Mouse (Mus musculus) cerebellum, adult 8-10 months (tissue): ENCODE data around the gene Ercc8.

ENCODE experiments used
- DNase-seq: peaks from one replicate; pipeline ENCODE4 v3.0.0; 2022

Gene Ercc8

GRCm38 (mm10) chr13:108157732-108158464 is 633 bp upstream of the Ercc8 start:
- DNase-seq, result no peak

GRCm38 (mm10) chr13:108159241-108159575 is 677 bp downstream of the Ercc8 start:
- no peak for DNase-seq

GRCm38 (mm10) chr13:108159963-108160362 is 1.4 kb downstream of the Ercc8 start:
- no peak for DNase-seq

GRCm38 (mm10) chr13:108163912-108164311 is 5.4 kb downstream of the Ercc8 start:
- DNase-seq, result peak; percentile 91

- peak; percentile 35 for DNase-seq
Observed at GRCm38 (mm10) chr13:108164621-108165020, 6.1 kb downstream of the Ercc8 start.

- no peak for DNase-seq
Observed at GRCm38 (mm10) chr13:108170002-108170401, 11.5 kb downstream of the Ercc8 start.

GRCm38 (mm10) chr13:108170511-108170910 is 12.0 kb downstream of the Ercc8 start:
- DNase-seq, result peak; percentile 69

GRCm38 (mm10) chr13:108179618-108180017 is 21.1 kb downstream of the Ercc8 start:
- DNase-seq, result no peak

- DNase-seq, result no peak
Observed at GRCm38 (mm10) chr13:108180821-108181220, 22.3 kb downstream of the Ercc8 start.

- DNase-seq, result no peak
Observed at GRCm38 (mm10) chr13:108184743-108185255, 26.3 kb downstream of the Ercc8 start.

GRCm38 (mm10) chr13:108185530-108185929 is 27.0 kb downstream of the Ercc8 start:
- DNase-seq, result no peak

- DNase-seq, result no peak
Observed at GRCm38 (mm10) chr13:108187994-108188393, 29.5 kb downstream of the Ercc8 start.

- no peak for DNase-seq
Observed at GRCm38 (mm10) chr13:108191074-108191720, 32.7 kb downstream of the Ercc8 start.

- DNase-seq, result no peak
Observed at GRCm38 (mm10) chr13:108195474-108195873, 36.9 kb downstream of the Ercc8 start.

GRCm38 (mm10) chr13:108204857-108205256 is 46.3 kb downstream of the Ercc8 start:
- DNase-seq, result no peak

GRCm38 (mm10) chr13:108207447-108207846 is 48.9 kb downstream of the Ercc8 start:
- DNase-seq, result no peak

- no peak for DNase-seq
Observed at GRCm38 (mm10) chr13:108208090-108208489, 49.6 kb downstream of the Ercc8 start.

GRCm38 (mm10) chr13:108210960-108211359 is 52.4 kb downstream of the Ercc8 start:
- DNase-seq, result no peak

- DNase-seq, result no peak
Observed at GRCm38 (mm10) chr13:108212397-108213018, 54.0 kb downstream of the Ercc8 start.

GRCm38 (mm10) chr13:108214081-108214484 is 55.6 kb downstream of the Ercc8 start, which contains the start of gene Elovl7:
TSS of gene Elovl7 (plus strand) at chr13:108214404.
- DNase-seq, result peak; percentile 80

GRCm38 (mm10) chr13:108214485-108215107 is 56.1 kb downstream of the Ercc8 start:
- peak; percentile 41 for DNase-seq

- no peak for DNase-seq
Observed at GRCm38 (mm10) chr13:108215231-108215780, 56.8 kb downstream of the Ercc8 start.

- no peak for DNase-seq
Observed at GRCm38 (mm10) chr13:108219773-108220172, 61.2 kb downstream of the Ercc8 start.
